9 mouse cellular contexts compared by ENCODE assay signal in genomic region chr9:51006846-51007245, GRCm38 (mm10). TPM values are rescaled to one million over a fixed set of nuclear protein-coding genes. Genes with fewer than 3 reads are reported as not detected.
DNase-seq lines count a peak whose midpoint lies in the region; ATAC-seq lines count a peak whose summit lies in the region.
"Had no signal": no experiment of that assay in that cellular context is flagged by ENCODE, and none has a peak within 500 bp of the region (broad histone marks: within the 10 kb centered on the region; RNA-seq: fewer than 3 reads in every experiment).

No protein-coding gene starts in this region.

- no peaks in the 10 kb centered on the region for H3K36me3 ChIP-seq in midbrain, embryonic 10.5 days
- H3K36me3 ChIP-seq in midbrain, embryonic 13.5 days = no peaks in the 10 kb centered on the region
- H3K36me3 ChIP-seq in hindbrain, embryonic 14.5 days (replicated peaks; ENCODE audit: control insufficient read depth, insufficient read depth) = no peaks in the 10 kb centered on the region
- H3K36me3 ChIP-seq in limb, embryonic 11.5 days (ENCODE audit: control insufficient read depth, insufficient read depth, low read length) = no peaks in the 10 kb centered on the region

- no peak for ATAC-seq in midbrain, embryonic 13.5 days
- no peak for ATAC-seq in hindbrain, embryonic 14.5 days (ENCODE audit: low FRiP score)
- ATAC-seq in limb, embryonic 11.5 days (ENCODE audit: insufficient number of reproducible peaks, low FRiP score, low TSS enrichment, low read depth) = no peak
- ATAC-seq in monocyte, adult 5-6 weeks (replicated peaks; ENCODE audit: insufficient number of reproducible peaks, low FRiP score, low TSS enrichment, poor library complexity, severe bottlenecking) = peak; percentile 69; the same call in 1 of the 2 replicates

- peaks cover 21% of the 10 kb centered on the region for H3K27me3 ChIP-seq in midbrain, embryonic 10.5 days (ENCODE audit: low read depth, poor library complexity, severe bottlenecking)
- peaks cover 6% of the 10 kb centered on the region; the same call in 1 of the 2 replicates for H3K27me3 ChIP-seq in midbrain, embryonic 13.5 days
- H3K27me3 ChIP-seq in hindbrain, embryonic 14.5 days (ENCODE audit: control insufficient read depth, insufficient read depth, low read length) = no peaks in the 10 kb centered on the region
- H3K27me3 ChIP-seq in limb, embryonic 11.5 days (ENCODE audit: control insufficient read depth, insufficient read depth, low read length) = no peaks in the 10 kb centered on the region

- H3K4me1 ChIP-seq in midbrain, embryonic 10.5 days = peaks cover 21% of the 10 kb centered on the region
- H3K4me1 ChIP-seq in midbrain, embryonic 13.5 days (replicated peaks) = peaks cover 17% of the 10 kb centered on the region
- no peaks in the 10 kb centered on the region; the same call in 1 of the 2 replicates for H3K4me1 ChIP-seq in brown adipose tissue, adult 24 weeks (ENCODE audit: control insufficient read depth, insufficient read depth, insufficient read length, low read length)
- H3K4me1 ChIP-seq in hindbrain, embryonic 14.5 days (replicated peaks; ENCODE audit: control insufficient read depth, insufficient read depth, low read length) = peaks cover 10% of the 10 kb centered on the region
- H3K4me1 ChIP-seq in limb, embryonic 11.5 days (ENCODE audit: control insufficient read depth, insufficient read depth, low read length) = no peaks in the 10 kb centered on the region

- no peak overlapping the region for H3K9ac ChIP-seq in midbrain, embryonic 13.5 days (replicated peaks)
- no peak overlapping the region for H3K9ac ChIP-seq in hindbrain, embryonic 14.5 days
- H3K9ac ChIP-seq in limb, embryonic 11.5 days (ENCODE audit: low read length) = no peak overlapping the region

- H3K4me2 ChIP-seq in midbrain, embryonic 13.5 days (replicated peaks) = no peak overlapping the region
- peak overlapping the region; percentile 73 for H3K4me2 ChIP-seq in hindbrain, embryonic 14.5 days (replicated peaks)
- H3K4me2 ChIP-seq in limb, embryonic 11.5 days (ENCODE audit: low read depth, severe bottlenecking) = no peak overlapping the region

- no peaks in the 10 kb centered on the region for H3K9me3 ChIP-seq in midbrain, embryonic 10.5 days (replicated peaks)
- no peaks in the 10 kb centered on the region for H3K9me3 ChIP-seq in midbrain, embryonic 13.5 days
- no peaks in the 10 kb centered on the region for H3K9me3 ChIP-seq in hindbrain, embryonic 14.5 days (ENCODE audit: control insufficient read depth, low read length)
- no peaks in the 10 kb centered on the region for H3K9me3 ChIP-seq in limb, embryonic 11.5 days (ENCODE audit: control insufficient read depth, low read length)

- H3K4me3 ChIP-seq in midbrain, embryonic 10.5 days = no peak overlapping the region
- H3K4me3 ChIP-seq in midbrain, embryonic 13.5 days (replicated peaks) = no peak overlapping the region
- peak overlapping the region; percentile 24; the same call in 1 of the 2 replicates for H3K4me3 ChIP-seq in brown adipose tissue, adult 24 weeks (ENCODE audit: insufficient read depth, low read depth, low read length)
- no peak overlapping the region for H3K4me3 ChIP-seq in hindbrain, embryonic 14.5 days (replicated peaks; ENCODE audit: low read length)
- H3K4me3 ChIP-seq in limb, embryonic 11.5 days (ENCODE audit: low read depth, low read length) = no peak overlapping the region

- no peak overlapping the region for H3K27ac ChIP-seq in midbrain, embryonic 10.5 days (replicated peaks)
- H3K27ac ChIP-seq in midbrain, embryonic 13.5 days = no peak overlapping the region
- H3K27ac ChIP-seq in brown adipose tissue, adult 24 weeks (replicated peaks; ENCODE audit: low read depth, low read length) = no peak overlapping the region
- H3K27ac ChIP-seq in hindbrain, embryonic 14.5 days = no peak overlapping the region
- no peak overlapping the region for H3K27ac ChIP-seq in limb, embryonic 11.5 days (replicated peaks; ENCODE audit: low read depth, low read length)

- WGBS in midbrain, embryonic 10.5 days = 10% methylated on average over 4 of the region's 4 CpGs
- 3% methylated on average over 4 of the region's 4 CpGs for WGBS in midbrain, embryonic 13.5 days
- WGBS in hindbrain, embryonic 14.5 days = 3% methylated on average over 4 of the region's 4 CpGs
- WGBS in limb, embryonic 11.5 days = 5% methylated on average over 4 of the region's 4 CpGs

- peak; percentile 36 for DNase-seq in midbrain, embryonic 10.5 days (ENCODE audit: low spot score)
- DNase-seq in fat pad, adult 2 months (ENCODE audit: extremely low read depth, low read depth, low spot score) = peak; percentile 30
- peak; percentile 74 for DNase-seq in hindbrain, embryonic 14.5 days (ENCODE audit: low spot score)
- DNase-seq in limb, embryonic 11.5 days (ENCODE audit: low spot score) = peak; percentile 76
- peak; percentile 55 for DNase-seq in telencephalon, adult 2 months (ENCODE audit: low read depth, low spot score)

RNA-seq across cellular contexts. Expression of gene Sik2, which starts 2.0 kb away (rescaled TPM):
- polyA plus RNA-seq in midbrain, embryonic 10.5 days (2016; fragmentation: Nextera tagmentation; extraction: Ambion mirVana) = 12.5 and 15.4 TPM in 2 replicates
- polyA plus RNA-seq in midbrain, embryonic 13.5 days (2015; fragmentation: Nextera tagmentation; extraction: Ambion mirVana) = 10.3 and 14.5 TPM in 2 replicates
- 117 and 199 TPM in 2 replicates for polyA plus RNA-seq in brown adipose tissue, adult 24 weeks (2012; ENCODE audit: insufficient read depth, insufficient read length, missing spikeins)
- 16.1 and 17.4 TPM in 2 replicates for polyA plus RNA-seq in hindbrain, embryonic 14.5 days (2014; fragmentation: Nextera tagmentation; extraction: Ambion mirVana)
- 11.0 and 16.2 TPM in 2 replicates for polyA plus RNA-seq in limb, embryonic 11.5 days (2014; fragmentation: Nextera tagmentation; extraction: Ambion mirVana)
- 15.6 to 35.3 TPM (median 18.4 TPM) in 3 replicates for total RNA-seq in monocyte, adult 5-6 weeks (2017)

RNA-seq across cellular contexts. Expression of gene Btg4, which starts 53.9 kb away (rescaled TPM):
- polyA plus RNA-seq in midbrain, embryonic 10.5 days (2016; fragmentation: Nextera tagmentation; extraction: Ambion mirVana) = not detected in 2 replicates
- polyA plus RNA-seq in midbrain, embryonic 13.5 days (2015; fragmentation: Nextera tagmentation; extraction: Ambion mirVana) = not detected in 2 replicates
- not detected in 2 replicates for polyA plus RNA-seq in brown adipose tissue, adult 24 weeks (2012; ENCODE audit: insufficient read depth, insufficient read length, missing spikeins)
- not detected in 2 replicates for polyA plus RNA-seq in hindbrain, embryonic 14.5 days (2014; fragmentation: Nextera tagmentation; extraction: Ambion mirVana)
- polyA plus RNA-seq in limb, embryonic 11.5 days (2014; fragmentation: Nextera tagmentation; extraction: Ambion mirVana) = not detected in 2 replicates
- 0.78 TPM in 1 of 3 replicates, not detected in the others for total RNA-seq in monocyte, adult 5-6 weeks (2017)
- polyA plus RNA-seq: frontal cortex, adult 2 months had no signal
